Mouse (Mus musculus) B cell, adult 2 months (primary cell): Measurements from ENCODE around the gene Med19.
A peak's percentile ranks its signal among the peaks of the same experiment; 100 is the strongest.
"Not testable (repeated sequence)": the region's sequence is repeated elsewhere in the genome, so short reads cannot be mapped to it uniquely, and the experiment has no call there.

ENCODE experiments used
- DNase-seq, 2 experiments: peaks; one replicate each; pipeline ENCODE4 v3.0.0; 2022

Med19 gene

GRCm38 (mm10) chr2:84669828-84670568, 8.2 kb upstream of the Med19 start:
- DNase-seq, result no peak

GRCm38 (mm10) chr2:84670569-84670933, 7.7 kb upstream of the Med19 start, which contains the start of gene Selenoh:
TSS of gene Selenoh (minus strand) at chr2:84670770.
- peak; percentile 86 to 89 for DNase-seq

- not testable (repeated sequence) for DNase-seq
Measured at GRCm38 (mm10) chr2:84671535-84671934, 6.7 kb upstream of the Med19 start.

GRCm38 (mm10) chr2:84677270-84677967, 783 bp upstream of the Med19 start:
- DNase-seq, result no peak

GRCm38 (mm10) chr2:84679016-84679415, 814 bp downstream of the Med19 start, which contains the start of gene Tmx2:
TSS of gene Tmx2 (minus strand) at chr2:84679140.
- DNase-seq, result peak in 1 of 2 experiments; percentile 9

GRCm38 (mm10) chr2:84682605-84683183, 4.5 kb downstream of the Med19 start:
- no peak for DNase-seq

GRCm38 (mm10) chr2:84688080-84688844, 10.1 kb downstream of the Med19 start:
- DNase-seq, result no peak

GRCm38 (mm10) chr2:84690050-84690449, 11.8 kb downstream of the Med19 start:
- no peak for DNase-seq

GRCm38 (mm10) chr2:84695007-84695695, 16.9 kb downstream of the Med19 start:
- DNase-seq, result no peak

- no peak for DNase-seq
Measured at GRCm38 (mm10) chr2:84703497-84703896, 25.3 kb downstream of the Med19 start.

GRCm38 (mm10) chr2:84704329-84704728, 26.1 kb downstream of the Med19 start:
- DNase-seq, result no peak

GRCm38 (mm10) chr2:84705295-84705694, 27.1 kb downstream of the Med19 start:
- no peak for DNase-seq

- no peak for DNase-seq
Measured at GRCm38 (mm10) chr2:84707523-84707922, 29.3 kb downstream of the Med19 start.

GRCm38 (mm10) chr2:84711898-84712297, 33.7 kb downstream of the Med19 start:
- DNase-seq, result no peak

GRCm38 (mm10) chr2:84714422-84714810, 36.2 kb downstream of the Med19 start:
- DNase-seq, result no peak

GRCm38 (mm10) chr2:84714811-84715561, 36.8 kb downstream of the Med19 start, which contains the start of gene Zdhhc5:
TSS of gene Zdhhc5 (minus strand) at chr2:84715180.
- peak; percentile 99 to 100 for DNase-seq

- peak in 1 of 2 experiments; percentile 73 for DNase-seq
Measured at GRCm38 (mm10) chr2:84715562-84716361, 37.6 kb downstream of the Med19 start.

- peak; percentile 15 to 22 for DNase-seq
Measured at GRCm38 (mm10) chr2:84716423-84717355, 38.5 kb downstream of the Med19 start.

- no peak for DNase-seq
Measured at GRCm38 (mm10) chr2:84717357-84717756, 39.2 kb downstream of the Med19 start.
